Mouse (Mus musculus) heart, embryonic 10.5 days (tissue): ENCODE results near the gene Tead2. TPM values are rescaled to one million over a fixed set of nuclear protein-coding genes. Genes with fewer than 3 reads are reported as not detected.
"Not testable (repeated sequence)": the region's sequence is repeated elsewhere in the genome, so short reads cannot be mapped to it uniquely, and the experiment has no call there.

ENCODE experiments used
- DNase-seq: peaks from one replicate; pipeline ENCODE4 v3.0.0-alpha.2; 2017; ENCODE audit warnings: low spot score
- H3K27ac ChIP-seq: fragments of 300-500 bp; sonication (generic); 2 replicates; pipeline ENCODE4 v1.5.1; 2016; ENCODE audit warnings: mild to moderate bottlenecking
- H3K27me3 ChIP-seq: fragments of 300-500 bp; sonication (generic); 2 replicates; pipeline ENCODE4 v1.6.1; 2016; ENCODE audit warnings: mild to moderate bottlenecking; ENCODE audit not compliant: poor library complexity, insufficient read depth, severe bottlenecking
- H3K36me3 ChIP-seq: fragments of 300-500 bp; sonication (generic); 2 replicates; pipeline ENCODE4 v1.6.1; 2016; ENCODE audit warnings: mild to moderate bottlenecking, moderate library complexity
- H3K4me1 ChIP-seq: fragments of 300-500 bp; sonication (generic); 2 replicates; pipeline ENCODE4 v1.6.1; 2016; ENCODE audit warnings: mild to moderate bottlenecking
- H3K4me3 ChIP-seq: fragments of 300-500 bp; sonication (generic); 2 replicates; pipeline ENCODE4 v1.5.1; 2016; ENCODE audit warnings: mild to moderate bottlenecking, moderate library complexity
- H3K9me3 ChIP-seq: fragments of 300-500 bp; sonication (generic); 2 replicates; pipeline ENCODE4 v1.6.1; 2016; ENCODE audit warnings: mild to moderate bottlenecking, moderate library complexity
- WGBS: fragments of 180-500 bp; shearing (Covaris S2); methylation state at CpG from one replicate; pipeline ENCODE4 v1.1.7; 2016; 5-methylcytosine and 5-hydroxymethylcytosine counted together
- polyA plus RNA-seq: library from polyadenylated mRNA; unstranded; fragments of >200 nt; fragmentation: Nextera tagmentation; extraction: Ambion mirVana; gene quantifications from 2 replicates; pipeline ENCODE4 v1.2.1, GENCODE M21; 2016

Gene Tead2
- polyA plus RNA-seq, 1 experiment from 2014 or later, result 210 TPM

- H3K27ac ChIP-seq, result peak overlapping the region; percentile 81
- H3K27me3 ChIP-seq, result peaks cover 35% of the 10 kb centered on the region
- peak; percentile 77 for DNase-seq
- H3K36me3 ChIP-seq, result peaks cover 34% of the 10 kb centered on the region
- H3K4me1 ChIP-seq, result peaks cover 57% of the 10 kb centered on the region
- WGBS, result 10% methylated on average over 29 of the region's 29 CpGs
- H3K9me3 ChIP-seq, result no peaks in the 10 kb centered on the region
- H3K4me3 ChIP-seq, result peak overlapping the region; percentile 54
These were observed 18.8 kb downstream of the Tead2 start for GRCm38 (mm10) chr7:45234333-45234841.

- no peaks in the 10 kb centered on the region for H3K9me3 ChIP-seq
These were observed 19.5 kb downstream of the Tead2 start for GRCm38 (mm10) chr7:45234922-45235571.

GRCm38 (mm10) chr7:45235656-45236180, 20.2 kb downstream of the Tead2 start:
- DNase-seq, result peak; percentile 73
- Histone ChIP-seq H3K27ac (peak overlapping the region; percentile 81), H3K9me3 (no peaks in the 10 kb centered on the region), H3K27me3 (peaks cover 47% of the 10 kb centered on the region), H3K4me1 (peaks cover 64% of the 10 kb centered on the region), H3K4me3 (peak overlapping the region; percentile 54), H3K36me3 (peaks cover 24% of the 10 kb centered on the region)
- WGBS, result 24% methylated on average over 17 of the region's 17 CpGs

More at GRCm38 (mm10) chr7:45234922-45235571, 19.5 kb downstream of the Tead2 start:
- H3K4me1 ChIP-seq, result peaks cover 59% of the 10 kb centered on the region
- peak; percentile 91 for DNase-seq
- peaks cover 41% of the 10 kb centered on the region for H3K27me3 ChIP-seq
- H3K36me3 ChIP-seq, result peaks cover 28% of the 10 kb centered on the region
- peak overlapping the region; percentile 81 for H3K27ac ChIP-seq
- 2% methylated on average over 21 of the region's 21 CpGs for WGBS
- peak overlapping the region; percentile 54 for H3K4me3 ChIP-seq

- Histone ChIP-seq H3K27ac (0 out of 2 replicates have a peak overlapping the region, but pooled peaks have one; percentile 10), H3K36me3 (peaks cover 2% of the 10 kb centered on the region), H3K4me3 (no peak overlapping the region), H3K27me3 (peaks cover 53% of the 10 kb centered on the region), H3K4me1 (peaks cover 55% of the 10 kb centered on the region), H3K9me3 (no peaks in the 10 kb centered on the region)
- DNase-seq, result peak; percentile 70
- 76% methylated on average over 17 of the region's 17 CpGs for WGBS
These were observed 22.5 kb downstream of the Tead2 start for GRCm38 (mm10) chr7:45237747-45238699.

GRCm38 (mm10) chr7:45238723-45239496, 23.4 kb downstream of the Tead2 start, which contains the start of gene Cd37:
Cd37 (minus strand) TSS chr7:45239115.
- Histone ChIP-seq H3K4me1 (peaks cover 48% of the 10 kb centered on the region), H3K27me3 (peaks cover 53% of the 10 kb centered on the region), H3K27ac (0 out of 2 replicates have a peak within 1 kb of the TSS, but pooled peaks have one; percentile 10), H3K9me3 (no peaks in the 10 kb centered on the region), H3K4me3 (no peak within 1 kb of the TSS), H3K36me3 (no peaks in the 10 kb centered on the region)
- DNase-seq, result peak; percentile 76
- 32% methylated on average over 20 of the region's 20 CpGs for WGBS

GRCm38 (mm10) chr7:45240109-45240508, 24.6 kb downstream of the Tead2 start:
- no peak overlapping the region for H3K27ac ChIP-seq
- no peak overlapping the region for H3K4me3 ChIP-seq
- no peak for DNase-seq
- peaks cover 36% of the 10 kb centered on the region for H3K4me1 ChIP-seq
- 68% methylated on average over 7 of the region's 7 CpGs for WGBS
- no peaks in the 10 kb centered on the region for H3K36me3 ChIP-seq
- peaks cover 53% of the 10 kb centered on the region for H3K27me3 ChIP-seq
- H3K9me3 ChIP-seq, result no peaks in the 10 kb centered on the region

- no peaks in the 10 kb centered on the region for H3K9me3 ChIP-seq
- H3K36me3 ChIP-seq, result no peaks in the 10 kb centered on the region
- peaks cover 53% of the 10 kb centered on the region for H3K27me3 ChIP-seq
- H3K4me1 ChIP-seq, result peaks cover 29% of the 10 kb centered on the region
- whole genome bisulfite sequencing, result 12% methylated on average over 53 of the region's 53 CpGs
- peak; percentile 82 for DNase-seq
- H3K27ac ChIP-seq, result peak within 1 kb of the TSS; percentile 88
- peak within 1 kb of the TSS; percentile 49 for H3K4me3 ChIP-seq
These were observed 25.3 kb downstream of the Tead2 start, which contains the start of gene Slc6a16 for GRCm38 (mm10) chr7:45240633-45241388. Slc6a16 (plus strand) TSS chr7:45241085.

GRCm38 (mm10) chr7:45241389-45241749, 25.8 kb downstream of the Tead2 start:
- H3K4me3 ChIP-seq, result peak overlapping the region; percentile 49
- H3K9me3 ChIP-seq, result no peaks in the 10 kb centered on the region
- H3K4me1 ChIP-seq, result peaks cover 26% of the 10 kb centered on the region
- peak overlapping the region; percentile 88 for H3K27ac ChIP-seq
- WGBS, result 78% methylated on average over 6 of the region's 6 CpGs
- no peak for DNase-seq
- H3K27me3 ChIP-seq, result peaks cover 48% of the 10 kb centered on the region
- H3K36me3 ChIP-seq, result no peaks in the 10 kb centered on the region

- no peaks in the 10 kb centered on the region for H3K4me1 ChIP-seq
- no peak overlapping the region for H3K27ac ChIP-seq
- WGBS, result 30% methylated on average over 3 of the region's 3 CpGs
- DNase-seq, result peak; percentile 65
- H3K9me3 ChIP-seq, result no peaks in the 10 kb centered on the region
- no peaks in the 10 kb centered on the region for H3K36me3 ChIP-seq
- no peak overlapping the region for H3K4me3 ChIP-seq
- H3K27me3 ChIP-seq, result no peaks in the 10 kb centered on the region
These were observed 32.1 kb downstream of the Tead2 start for GRCm38 (mm10) chr7:45247666-45248065.

- 88% methylated on average over 8 of the region's 8 CpGs for WGBS
- Histone ChIP-seq H3K4me3 (no peak overlapping the region), H3K27ac (no peak overlapping the region), H3K4me1 (peaks cover 8% of the 10 kb centered on the region; the same call in 1 of the 2 replicates), H3K36me3 (no peaks in the 10 kb centered on the region), H3K9me3 (no peaks in the 10 kb centered on the region), H3K27me3 (no peaks in the 10 kb centered on the region)
- peak; percentile 59 for DNase-seq
These were observed 38.3 kb downstream of the Tead2 start for GRCm38 (mm10) chr7:45253806-45254205.

GRCm38 (mm10) chr7:45255822-45256221, 40.3 kb downstream of the Tead2 start:
- H3K4me1 ChIP-seq, H3K27ac ChIP-seq, H3K36me3 ChIP-seq, H3K4me3 ChIP-seq, H3K9me3 ChIP-seq, DNase-seq: not testable (repeated sequence)
- peaks cover 18% of the 10 kb centered on the region; the same call in 1 of the 2 replicates for H3K27me3 ChIP-seq
- WGBS, result 79% methylated on average over 7 of the region's 7 CpGs
